Mouse (Mus musculus) right cerebral cortex, postnatal 14 days (tissue): ENCODE data around the gene S100a1.

Experiments
- DNase-seq: peaks from one replicate; pipeline ENCODE4 v3.0.0; 2022

Gene S100a1

GRCm38 (mm10) chr3:90464552-90465080 is 49.6 kb downstream of the S100a1 start:
- no peak for DNase-seq

GRCm38 (mm10) chr3:90462579-90462978 is 51.6 kb downstream of the S100a1 start:
- no peak for DNase-seq

- DNase-seq: no peak
Measured at GRCm38 (mm10) chr3:90461935-90462334, 52.3 kb downstream of the S100a1 start.
